ENCODE assay signal across 10 mouse cellular contexts in the genomic region with DNA sequence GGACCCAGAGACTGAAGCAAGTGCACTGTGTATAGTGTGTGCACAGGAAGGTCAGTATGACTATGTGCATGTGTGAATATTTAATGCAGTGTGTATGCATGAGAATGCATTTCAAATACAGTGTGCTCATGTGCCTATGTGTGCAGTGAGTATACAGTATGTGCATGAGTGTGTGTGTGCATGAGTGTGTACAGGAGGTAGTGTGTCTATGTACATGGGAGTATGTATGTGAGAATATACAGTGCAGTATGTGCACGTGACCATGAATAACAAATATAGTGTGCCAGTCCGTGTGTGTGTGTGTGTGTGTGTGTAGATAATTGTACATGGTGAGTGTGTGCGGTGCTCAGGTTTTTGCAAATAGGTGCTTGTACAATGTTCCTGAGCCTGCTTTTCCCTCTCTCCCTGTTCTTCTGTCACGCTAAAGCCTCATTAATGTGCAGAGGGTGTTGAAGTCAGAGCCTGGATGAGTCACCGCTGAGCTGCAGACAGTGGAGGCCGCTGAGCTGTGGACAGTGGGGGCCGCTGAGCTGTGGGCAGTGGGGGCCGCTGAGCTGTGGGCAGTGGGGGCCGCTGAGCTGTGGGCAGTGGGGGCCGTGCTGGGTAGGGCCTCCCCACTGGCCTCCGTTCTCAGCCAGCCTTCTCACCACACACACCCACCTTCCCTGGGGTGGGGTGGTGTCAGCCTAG. TPM values are rescaled to one million over a fixed set of nuclear protein-coding genes. Genes with fewer than 3 reads are reported as not detected.
DNase-seq lines count a peak whose midpoint lies in the region; ATAC-seq and TF ChIP-seq lines count a peak whose summit lies in the region.
"Had no signal": no experiment of that assay in that cellular context is flagged by ENCODE, and none has a peak within 500 bp of the region (broad histone marks: within the 10 kb centered on the region; RNA-seq: fewer than 3 reads in every experiment).

No protein-coding gene starts in this region.

- peak; percentile 47; the same call in 1 of the 2 replicates for ATAC-seq in forebrain, postnatal 0 days
- no peak for ATAC-seq in forebrain, embryonic 15.5 days (replicated peaks)
- no peak for ATAC-seq in neural tube, embryonic 15.5 days (ENCODE audit: low FRiP score)
- peak; percentile 61; the same call in 1 of the 2 replicates for ATAC-seq in hindbrain, embryonic 13.5 days (ENCODE audit: low FRiP score)
- ATAC-seq in neural tube, embryonic 14.5 days (ENCODE audit: low read depth), result peak; percentile 54; the same call in 1 of the 2 replicates
- no peak for ATAC-seq in granulocyte monocyte progenitor cell, adult 5-6 weeks (replicated peaks; ENCODE audit: poor library complexity, severe bottlenecking)

- TF ChIP-seq CTCF in forebrain, postnatal 0 days (IDR thresholded peaks at IDR 0.05; ENCODE audit: low read depth), result no peak

- no peak overlapping the region for H3K4me2 ChIP-seq in forebrain, postnatal 0 days (ENCODE audit: low read depth)
- H3K4me2 ChIP-seq in forebrain, embryonic 15.5 days (replicated peaks), result no peak overlapping the region
- no peak overlapping the region for H3K4me2 ChIP-seq in neural tube, embryonic 15.5 days
- no peak overlapping the region for H3K4me2 ChIP-seq in hindbrain, embryonic 13.5 days
- no peak overlapping the region for H3K4me2 ChIP-seq in neural tube, embryonic 14.5 days (ENCODE audit: low read depth, low read length)
- H3K4me2 ChIP-seq: heart, embryonic 13.5 days had no signal

- no peaks in the 10 kb centered on the region for H3K36me3 ChIP-seq in forebrain, postnatal 0 days (ENCODE audit: insufficient read depth)
- H3K36me3 ChIP-seq in forebrain, embryonic 15.5 days, result no peaks in the 10 kb centered on the region
- H3K36me3 ChIP-seq in neural tube, embryonic 15.5 days, result no peaks in the 10 kb centered on the region
- no peaks in the 10 kb centered on the region for H3K36me3 ChIP-seq in hindbrain, embryonic 13.5 days
- no peaks in the 10 kb centered on the region for H3K36me3 ChIP-seq in neural tube, embryonic 14.5 days (ENCODE audit: control insufficient read depth, insufficient read depth, low read length)
- H3K36me3 ChIP-seq: heart, embryonic 13.5 days had no signal

- 74% methylated on average over 11 of the region's 11 CpGs for WGBS in forebrain, postnatal 0 days
- whole genome bisulfite sequencing in forebrain, embryonic 15.5 days, result 68% methylated on average over 11 of the region's 11 CpGs
- WGBS in neural tube, embryonic 15.5 days, result 75% methylated on average over 11 of the region's 11 CpGs
- 60% methylated on average over 11 of the region's 11 CpGs for WGBS in hindbrain, embryonic 13.5 days
- WGBS in neural tube, embryonic 14.5 days, result 65% methylated on average over 11 of the region's 11 CpGs

- DNase-seq in forebrain, postnatal 0 days, result no peak
- DNase-seq in neural tube, embryonic 10.5 days (ENCODE audit: extremely low spot score, low spot score), result peak; percentile 8
- no peak for DNase-seq in gastrocnemius, postnatal 4 days (ENCODE audit: low spot score in 2 of 2)
- DNase-seq: layer of hippocampus, postnatal 36 days had no signal

- H3K9ac ChIP-seq in forebrain, postnatal 0 days, result no peak overlapping the region
- H3K9ac ChIP-seq in forebrain, embryonic 15.5 days (replicated peaks), result no peak overlapping the region
- H3K9ac ChIP-seq in neural tube, embryonic 15.5 days (replicated peaks), result no peak overlapping the region
- H3K9ac ChIP-seq in hindbrain, embryonic 13.5 days, result no peak overlapping the region
- H3K9ac ChIP-seq in neural tube, embryonic 14.5 days (replicated peaks; ENCODE audit: low read depth, low read length), result no peak overlapping the region
- H3K9ac ChIP-seq: heart, embryonic 13.5 days had no signal

- no peaks in the 10 kb centered on the region for H3K9me3 ChIP-seq in forebrain, postnatal 0 days (ENCODE audit: low read length)
- no peaks in the 10 kb centered on the region for H3K9me3 ChIP-seq in forebrain, embryonic 15.5 days
- H3K9me3 ChIP-seq in neural tube, embryonic 15.5 days (replicated peaks), result no peaks in the 10 kb centered on the region
- no peaks in the 10 kb centered on the region for H3K9me3 ChIP-seq in hindbrain, embryonic 13.5 days
- H3K9me3 ChIP-seq in neural tube, embryonic 14.5 days (ENCODE audit: control insufficient read depth, low read length), result no peaks in the 10 kb centered on the region
- H3K9me3 ChIP-seq: heart, embryonic 13.5 days had no signal

- H3K27ac ChIP-seq in forebrain, postnatal 0 days (ENCODE audit: low read depth, low read length), result no peak overlapping the region
- no peak overlapping the region for H3K27ac ChIP-seq in forebrain, embryonic 15.5 days (replicated peaks)
- no peak overlapping the region for H3K27ac ChIP-seq in neural tube, embryonic 15.5 days (replicated peaks)
- no peak overlapping the region for H3K27ac ChIP-seq in hindbrain, embryonic 13.5 days
- no peak overlapping the region for H3K27ac ChIP-seq in neural tube, embryonic 14.5 days (ENCODE audit: low read depth, low read length)
- H3K27ac ChIP-seq: heart, embryonic 13.5 days had no signal

- H3K27me3 ChIP-seq in forebrain, postnatal 0 days (ENCODE audit: insufficient read depth, low read length), result no peaks in the 10 kb centered on the region
- no peaks in the 10 kb centered on the region for H3K27me3 ChIP-seq in forebrain, embryonic 15.5 days
- H3K27me3 ChIP-seq in neural tube, embryonic 15.5 days (replicated peaks), result no peaks in the 10 kb centered on the region
- H3K27me3 ChIP-seq in hindbrain, embryonic 13.5 days, result no peaks in the 10 kb centered on the region
- no peaks in the 10 kb centered on the region for H3K27me3 ChIP-seq in neural tube, embryonic 14.5 days (ENCODE audit: control insufficient read depth, insufficient read depth, low read length)
- H3K27me3 ChIP-seq: heart, embryonic 13.5 days had no signal

- H3K4me1 ChIP-seq in forebrain, postnatal 0 days (ENCODE audit: insufficient read depth), result no peaks in the 10 kb centered on the region
- H3K4me1 ChIP-seq in forebrain, embryonic 15.5 days, result no peaks in the 10 kb centered on the region
- no peaks in the 10 kb centered on the region for H3K4me1 ChIP-seq in neural tube, embryonic 15.5 days
- peaks cover 6% of the 10 kb centered on the region; the same call in 1 of the 2 replicates for H3K4me1 ChIP-seq in hindbrain, embryonic 13.5 days (replicated peaks)
- no peaks in the 10 kb centered on the region for H3K4me1 ChIP-seq in neural tube, embryonic 14.5 days (ENCODE audit: control insufficient read depth, insufficient read depth, low read length)

- H3K4me3 ChIP-seq in forebrain, postnatal 0 days (ENCODE audit: low read depth, low read length), result no peak overlapping the region
- no peak overlapping the region for H3K4me3 ChIP-seq in forebrain, embryonic 15.5 days
- H3K4me3 ChIP-seq in neural tube, embryonic 15.5 days (replicated peaks), result no peak overlapping the region
- H3K4me3 ChIP-seq in hindbrain, embryonic 13.5 days, result no peak overlapping the region
- no peak overlapping the region for H3K4me3 ChIP-seq in neural tube, embryonic 14.5 days (ENCODE audit: low read depth, low read length)
- H3K4me3 ChIP-seq: heart, embryonic 13.5 days had no signal

RNA-seq across cellular contexts. Expression of gene Stx16, which starts 50.8 kb away (rescaled TPM):
- total RNA-seq in forebrain, postnatal 0 days (2014; rRNA removed), result 34.5 and 37.4 TPM in 2 replicates
- 6.1 and 11.0 TPM in 2 replicates for polyA plus RNA-seq in forebrain, postnatal 0 days (2015; fragmentation: Nextera tagmentation; extraction: Ambion mirVana)
- polyA plus RNA-seq in forebrain, embryonic 15.5 days (2015; fragmentation: Nextera tagmentation; extraction: Ambion mirVana), result 17.1 and 17.4 TPM in 2 replicates
- polyA plus RNA-seq in neural tube, embryonic 15.5 days (2015; fragmentation: Nextera tagmentation; extraction: Ambion mirVana), result 10.4 and 10.9 TPM in 2 replicates
- polyA plus RNA-seq in hindbrain, embryonic 13.5 days (2015; fragmentation: Nextera tagmentation; extraction: Ambion mirVana), result 9.6 and 11.9 TPM in 2 replicates
- 8.4 and 9.0 TPM in 2 replicates for polyA plus RNA-seq in neural tube, embryonic 14.5 days (2014; fragmentation: Nextera tagmentation; extraction: Ambion mirVana)
- 10 to 100 TPM; 40.5 to 44.4 TPM for total RNA-seq in gastrocnemius, postnatal 4 days (2021)
- total RNA-seq in granulocyte monocyte progenitor cell, adult 5-6 weeks (2014; fragmentation: Nextera tagmentation), result 36.7 and 46.6 TPM in 2 replicates
- 40.6 and 48.2 TPM in 2 replicates for total RNA-seq in granulocyte monocyte progenitor cell, adult 5-6 weeks (2017)

Comparison
In these comparisons a context has a peak if more than half of its experiments do, and no peak if none do; other contexts are left out.
1. ATAC-seq: peak in forebrain, postnatal 0 days (single experiment), hindbrain, embryonic 13.5 days (single experiment) and neural tube, embryonic 14.5 days (single experiment); none in forebrain, embryonic 15.5 days (single experiment), neural tube, embryonic 15.5 days (single experiment) and granulocyte monocyte progenitor cell, adult 5-6 weeks (single experiment).